Mouse (Mus musculus) layer of hippocampus, adult 9-11 months (tissue): ENCODE data around the gene Mkrn3.

Experiments used
- DNase-seq: peaks from one replicate; pipeline ENCODE4 v3.0.0; 2022

Mkrn3 gene

GRCm38 (mm10) chr7:62377313-62377712 is 42.6 kb downstream of the Mkrn3 start:
- DNase-seq, result no peak

GRCm38 (mm10) chr7:62376510-62377304 is 43.2 kb downstream of the Mkrn3 start, which contains the start of gene Magel2:
TSS of gene Magel2 (plus strand) at chr7:62377010.
- DNase-seq, result no peak

- no peak for DNase-seq
Measured at GRCm38 (mm10) chr7:62375658-62376057, 44.3 kb downstream of the Mkrn3 start.
